Mouse (Mus musculus) retina, adult 2 months (tissue): ENCODE data around the gene Asb1.
A peak's percentile ranks its signal among the peaks of the same experiment; 100 is the strongest.

ENCODE experiments used
- DNase-seq: peaks from one replicate; pipeline ENCODE4 v3.0.0-alpha.2; 2012; ENCODE audit warnings: low read depth, low spot score

Asb1 gene

GRCm38 (mm10) chr1:91545226-91545625 lies 4.9 kb downstream of the Asb1 start:
- no peak for DNase-seq

- DNase-seq = no peak
Measured at GRCm38 (mm10) chr1:91547567-91547966, 7.2 kb downstream of the Asb1 start.

- no peak for DNase-seq
Measured at GRCm38 (mm10) chr1:91549073-91549472, 8.7 kb downstream of the Asb1 start.

GRCm38 (mm10) chr1:91557099-91557498 lies 16.8 kb downstream of the Asb1 start:
- no peak for DNase-seq

- DNase-seq = no peak
Measured at GRCm38 (mm10) chr1:91561226-91561625, 20.9 kb downstream of the Asb1 start.

GRCm38 (mm10) chr1:91562977-91563590 lies 22.7 kb downstream of the Asb1 start:
- no peak for DNase-seq

- no peak for DNase-seq
Measured at GRCm38 (mm10) chr1:91564004-91564403, 23.7 kb downstream of the Asb1 start.

GRCm38 (mm10) chr1:91564598-91564997 lies 24.3 kb downstream of the Asb1 start:
- DNase-seq = no peak

GRCm38 (mm10) chr1:91567269-91567668 lies 26.9 kb downstream of the Asb1 start:
- DNase-seq = no peak

- no peak for DNase-seq
Measured at GRCm38 (mm10) chr1:91572458-91572857, 32.1 kb downstream of the Asb1 start.

- DNase-seq = no peak
Measured at GRCm38 (mm10) chr1:91574208-91574607, 33.9 kb downstream of the Asb1 start.

GRCm38 (mm10) chr1:91577883-91578517 lies 37.7 kb downstream of the Asb1 start:
- no peak for DNase-seq

GRCm38 (mm10) chr1:91580503-91580902 lies 40.2 kb downstream of the Asb1 start:
- no peak for DNase-seq

GRCm38 (mm10) chr1:91581206-91581605 lies 40.9 kb downstream of the Asb1 start:
- no peak for DNase-seq

- DNase-seq = no peak
Measured at GRCm38 (mm10) chr1:91584969-91585835, 44.9 kb downstream of the Asb1 start.

- no peak for DNase-seq
Measured at GRCm38 (mm10) chr1:91589738-91590137, 49.4 kb downstream of the Asb1 start.

- DNase-seq = no peak
Measured at GRCm38 (mm10) chr1:91595521-91596020, 55.2 kb downstream of the Asb1 start.

GRCm38 (mm10) chr1:91597611-91598010 lies 57.3 kb downstream of the Asb1 start:
- DNase-seq = no peak

GRCm38 (mm10) chr1:91600671-91601361 lies 60.5 kb downstream of the Asb1 start:
- DNase-seq = peak; percentile 9

- no peak for DNase-seq
Measured at GRCm38 (mm10) chr1:91601362-91602096, 61.2 kb downstream of the Asb1 start.

GRCm38 (mm10) chr1:91605632-91606031 lies 65.3 kb downstream of the Asb1 start:
- DNase-seq = no peak
